Mouse (Mus musculus) fibroblast of lung, adult 2 months (primary cell): ENCODE data around the gene Cep162.

Source experiments
- DNase-seq: peaks from one replicate; pipeline ENCODE4 v3.0.0-alpha.2; 2011; ENCODE audit warnings: low read depth

The Cep162 gene

DNA sequence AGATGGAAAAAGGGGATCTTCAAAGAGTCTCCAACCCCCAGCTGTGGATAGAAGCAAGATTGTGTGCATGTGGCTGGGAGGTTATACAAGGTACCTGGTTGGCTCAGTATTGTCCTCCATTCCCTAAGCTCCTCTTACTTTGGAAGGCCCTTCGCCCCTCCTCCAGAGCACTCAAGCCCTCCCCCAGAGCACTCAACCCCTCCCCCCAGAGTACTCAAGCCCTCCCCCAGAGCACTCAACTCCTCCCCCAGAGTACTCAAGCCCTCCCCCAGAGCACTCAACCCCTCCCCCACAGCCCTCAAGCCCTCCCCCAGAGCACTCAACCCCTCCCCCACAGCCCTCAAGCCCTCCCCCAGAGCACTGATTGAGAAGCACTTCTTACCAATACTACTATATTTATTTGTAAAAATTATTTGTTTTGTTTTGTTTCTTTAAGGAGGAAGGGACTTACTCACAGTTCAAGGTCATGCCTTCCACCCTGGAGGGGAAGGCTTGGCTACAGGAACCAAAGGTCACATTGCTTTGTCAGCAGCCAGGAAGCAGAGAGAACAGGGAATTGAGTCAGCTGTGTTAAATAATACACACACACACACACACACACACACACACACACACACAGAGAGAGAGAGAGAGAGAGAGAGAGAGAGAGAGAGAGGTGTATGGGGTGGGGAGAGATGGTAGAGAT, 102.6 kb downstream of the Cep162 start:
- no peak for DNase-seq

DNA sequence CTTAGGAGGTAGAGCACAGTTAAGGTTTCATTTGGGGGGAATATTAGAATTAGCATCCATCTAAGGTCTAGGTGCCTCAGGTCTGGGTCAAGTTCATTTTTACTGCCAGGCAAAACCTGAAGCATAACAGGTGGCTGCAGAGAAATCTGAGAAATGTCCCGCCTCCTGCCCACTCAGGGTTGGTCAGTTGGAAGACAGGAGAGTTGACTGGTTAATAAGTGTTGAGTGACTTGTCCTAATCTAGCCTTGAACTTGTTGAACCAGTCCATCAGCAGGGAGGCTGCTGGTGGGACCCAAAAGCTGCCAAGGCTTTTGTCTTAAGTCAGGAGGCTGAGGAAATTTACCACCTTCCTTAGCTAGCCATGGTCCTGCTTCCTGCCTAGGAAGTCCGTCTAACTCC, 107.4 kb downstream of the Cep162 start:
- no peak for DNase-seq

DNA sequence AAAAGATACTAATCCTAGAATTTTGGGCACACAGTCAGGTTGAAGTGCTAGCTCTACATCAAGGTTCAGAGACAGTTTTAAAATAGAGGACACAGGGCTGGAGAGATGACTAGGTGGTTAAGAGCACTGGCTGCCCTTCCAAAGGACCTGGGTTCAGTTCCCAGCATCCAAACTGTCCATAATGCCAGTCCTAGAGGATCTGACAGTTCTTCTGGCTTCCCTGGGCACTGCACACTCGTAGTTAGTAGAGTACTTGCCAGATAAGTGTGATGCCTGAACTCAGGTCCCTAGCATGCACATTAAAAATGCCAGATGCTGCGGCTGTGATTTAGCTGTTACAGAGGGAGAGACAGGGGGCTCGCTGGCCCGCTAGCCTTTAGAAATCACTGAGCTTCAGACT, 108.9 kb downstream of the Cep162 start:
- no peak for DNase-seq

DNA sequence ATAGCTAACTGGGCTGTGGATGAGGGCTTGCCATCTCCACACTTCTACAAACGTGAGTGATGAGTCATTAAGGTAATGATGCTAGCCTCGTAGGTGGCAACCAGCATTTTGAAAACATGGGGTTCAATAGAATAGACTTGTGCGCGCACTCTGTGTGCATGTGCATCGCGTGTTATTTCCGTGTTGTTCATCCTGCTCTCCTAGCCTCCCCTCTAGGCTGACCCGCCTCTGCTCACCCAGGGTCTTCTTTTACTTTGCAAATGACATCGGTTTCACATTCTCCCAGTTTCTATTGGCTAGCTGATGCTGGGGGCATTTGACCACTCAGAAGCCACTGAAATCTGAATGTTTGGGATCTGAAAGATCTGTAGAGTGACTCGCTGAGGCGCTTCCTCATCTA, 109.7 kb downstream of the Cep162 start:
- no peak for DNase-seq

DNA sequence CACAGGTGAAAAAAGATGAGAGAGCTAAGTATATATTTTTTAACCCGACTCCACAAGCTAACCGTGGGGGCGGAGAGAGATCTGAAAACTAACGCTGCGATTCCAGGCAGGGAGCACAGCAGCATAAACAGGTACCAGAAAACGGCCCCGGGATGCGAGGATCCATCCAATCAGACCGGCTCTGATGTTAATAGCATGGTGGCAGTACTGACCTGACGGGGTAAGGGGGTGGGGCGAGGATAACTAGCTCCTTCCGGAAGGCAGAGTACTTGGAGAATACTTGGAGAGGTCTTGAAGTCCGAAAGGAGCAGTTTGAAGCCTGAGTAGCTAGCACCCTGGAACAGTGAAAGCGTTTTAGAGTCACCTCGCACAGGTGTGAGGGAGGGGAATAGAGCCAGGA, 110.2 kb downstream of the Cep162 start:
- DNase-seq: no peak

DNA sequence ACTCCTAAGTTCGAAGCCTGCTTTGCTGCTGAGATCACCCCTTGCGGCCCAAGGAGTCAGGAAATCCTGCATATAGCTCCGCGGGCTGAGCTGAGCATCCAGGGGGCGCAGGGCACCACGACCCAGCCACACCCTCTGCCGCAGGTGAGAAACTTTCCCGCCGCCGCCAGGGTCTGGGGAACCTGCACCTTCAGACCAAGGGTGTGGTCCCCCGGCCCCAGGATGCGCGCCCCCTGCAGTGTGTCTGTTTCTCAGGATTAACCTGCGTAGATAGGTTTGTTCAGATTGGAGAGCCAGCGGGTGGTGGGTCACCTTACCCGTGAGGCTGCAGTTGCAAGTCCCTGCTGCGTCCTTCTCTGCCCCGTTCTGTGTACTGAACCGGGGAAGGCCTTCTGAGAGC, 110.8 kb downstream of the Cep162 start:
- DNase-seq: no peak

DNA sequence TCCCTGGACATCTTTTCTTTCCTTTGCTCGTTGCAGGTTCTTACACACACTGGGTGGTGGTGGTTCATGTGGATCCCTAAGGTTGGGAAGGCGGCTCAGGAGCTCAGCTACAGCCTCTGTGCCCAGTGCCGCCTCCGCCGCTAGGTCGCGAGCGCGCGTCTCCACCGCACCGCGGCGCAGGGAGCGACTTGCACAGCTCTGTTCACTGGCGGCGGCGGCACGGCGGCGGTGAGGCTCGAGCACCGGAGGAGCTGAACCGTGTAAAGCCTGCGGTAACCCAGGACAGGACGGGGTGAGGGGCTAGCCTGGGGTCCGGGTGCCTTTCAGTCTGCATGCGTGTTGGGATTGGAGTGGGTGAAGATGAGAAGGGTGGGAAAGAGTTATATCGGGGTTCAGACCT, 111.2 kb downstream of the Cep162 start, which contains the start of gene Mrap2:
Mrap2 (plus strand) TSS at position 201 of the 400 bp plus-strand sequence.
- no peak for DNase-seq

DNA sequence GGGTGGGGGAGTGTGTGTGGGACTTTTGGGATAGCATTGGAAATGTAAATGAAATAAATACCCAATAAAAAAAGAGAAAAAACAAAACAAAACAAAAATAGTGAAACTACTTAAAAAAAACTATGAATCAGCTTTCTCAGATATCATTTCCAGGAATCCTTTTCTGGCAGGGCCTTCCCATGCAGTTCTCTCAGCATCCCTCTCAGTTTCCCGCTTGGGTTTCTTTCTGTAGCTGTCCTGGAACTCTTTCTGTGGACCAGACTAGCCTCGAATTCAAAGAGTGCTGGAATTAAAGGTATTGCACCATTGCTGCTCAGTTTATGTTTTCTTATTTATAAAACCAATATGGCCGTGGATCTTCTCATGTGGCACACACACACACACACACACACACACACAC, 112.3 kb downstream of the Cep162 start:
- no peak for DNase-seq
